Mouse (Mus musculus) stomach, postnatal 0 days (tissue): ENCODE results near the gene Cdr2.

ENCODE experiments used
- CTCF ChIP-seq: IDR thresholded peaks from 2 replicates; pipeline ENCODE4 v1.5.1; 2016; ENCODE audit warnings: antibody characterized with exemption, low read depth, mild to moderate bottlenecking, moderate library complexity
- EP300 ChIP-seq: optimal IDR thresholded peaks from 2 replicates; pipeline ENCODE3; 2016; ENCODE audit warnings: antibody characterized with exemption

DNA sequence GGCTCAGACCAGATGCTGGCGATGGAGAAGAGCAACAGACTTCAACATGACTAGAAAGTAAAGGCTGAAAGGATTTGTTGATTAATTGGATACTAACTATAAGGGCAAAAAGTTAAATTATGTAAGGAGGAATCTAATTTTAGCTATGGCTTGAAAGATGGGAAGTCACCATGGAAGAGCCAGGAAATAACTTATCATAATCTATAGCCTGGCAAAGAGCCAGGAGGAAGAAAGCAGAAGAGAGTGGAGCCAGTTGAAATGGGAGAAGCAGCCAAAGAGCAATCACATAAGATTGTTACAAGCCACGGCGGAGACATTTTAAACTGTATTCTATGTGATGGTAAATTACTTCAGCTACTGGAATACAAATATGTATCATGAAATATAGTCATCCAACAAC is 8.1 kb downstream of the Cdr2 start:
- TF ChIP-seq EP300 (no peak), CTCF (no peak)
